Mouse (Mus musculus) limb, embryonic 10.5 days (tissue): ENCODE measurements around the gene Gm49361. TPM values are rescaled to one million over a fixed set of nuclear protein-coding genes. Genes with fewer than 3 reads are reported as not detected.

Source experiments
- polyA plus RNA-seq: library from polyadenylated mRNA; unstranded; fragments of >200 nt; fragmentation: Nextera tagmentation; extraction: Ambion mirVana; gene quantifications from 2 replicates; pipeline ENCODE4 v1.2.1, GENCODE M21; 2016

The Gm49361 gene
- polyA plus RNA-seq, 1 experiment from 2014 or later: not detected

Other genes starting within 250 kb of the Gm49361 start
- 0.26 and 0.95 TPM in 2 replicates for gene Il17d, start 221.3 kb downstream of the Gm49361 start, polyA plus RNA-seq
- gene Eef1akmt1, start 174.5 kb downstream of the Gm49361 start, polyA plus RNA-seq: 115 and 132 TPM in 2 replicates
- 30.3 and 33.4 TPM in 2 replicates for gene Xpo4, start 80.7 kb downstream of the Gm49361 start, polyA plus RNA-seq
- 16.3 and 21.0 TPM in 2 replicates for gene Lats2, start 12.3 kb upstream of the Gm49361 start, polyA plus RNA-seq
- gene Sap18, start 52.1 kb upstream of the Gm49361 start, polyA plus RNA-seq: 25.2 and 34.5 TPM in 2 replicates
- gene Ska3, start 80.1 kb upstream of the Gm49361 start, polyA plus RNA-seq: 65.9 and 66.4 TPM in 2 replicates
- gene Mrpl57, start 80.1 kb upstream of the Gm49361 start, polyA plus RNA-seq: 143 and 157 TPM in 2 replicates
- 53.6 and 62.7 TPM in 2 replicates for gene Zdhhc20, start 144.2 kb upstream of the Gm49361 start, polyA plus RNA-seq